Mouse (Mus musculus) embryonic stem cell, embryonic (primary cell): Measurements from ENCODE around the gene Eif4a1.

ENCODE experiments used
- CTCF ChIA-PET, 4 experiments: fragments of 300-600 bp in 2 of 4; fragments of 350-600 bp in 2 of 4; sonication (Branson Sonifier 250); formaldehyde crosslinking; loops; one replicate each; lab custom pipeline; 2022; ENCODE audit warnings: inconsistent platforms in 2 of 4; lab: Charles Lee
- POLR2A ChIA-PET, 4 experiments: fragments of 300-600 bp in 2 of 4; fragments of 350-600 bp in 2 of 4; sonication (Branson Sonifier 250); formaldehyde crosslinking; loops; one replicate each; lab custom pipeline; 2022; ENCODE audit warnings: antibody characterized with exemption in 4 of 4, inconsistent platforms in 1 of 4; lab: Charles Lee

The Eif4a1 gene

DNA sequence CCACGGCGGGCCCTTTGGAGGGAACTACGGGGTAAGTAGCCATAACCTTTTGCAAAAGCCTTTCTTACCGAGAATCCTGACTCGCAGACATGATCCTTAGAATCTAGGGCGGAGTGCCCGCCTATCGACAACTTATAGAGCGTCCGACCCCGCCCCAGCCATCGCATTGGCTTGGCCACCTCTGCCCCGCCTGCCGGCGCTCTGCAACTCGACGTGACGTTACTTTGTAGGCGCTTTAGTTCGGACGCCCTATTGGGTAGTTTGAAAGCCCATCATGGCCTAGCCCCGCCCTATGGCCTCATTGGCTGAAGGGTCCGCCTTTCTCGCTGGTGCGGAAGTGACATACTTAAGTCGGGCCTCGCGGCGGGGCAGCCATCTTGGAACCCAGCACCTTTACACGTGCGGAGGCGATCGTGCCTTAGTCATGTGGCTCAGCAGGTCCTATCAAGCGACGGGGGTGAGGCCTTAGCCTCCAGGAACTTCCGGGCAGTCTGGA, at the start of gene Eif4a1:
Gene Eif4a1, minus strand, starts transcription at position 213 of the 496 bp plus-strand sequence.
- POLR2A ChIA-PET, result interaction anchor here (0.6 to 16.3 kb wide), 34 partner anchors 8 to 325 kb away, joined by 3 to 672 read pairs (median 6); partner anchors contain the start of genes Senp3 (in 4 of the 4), Mpdu1 (in 3 of the 4), Sox15 (in 3 of the 4) and Cd68 (in 1 of the 4)
- CTCF ChIA-PET, result interaction anchor here in 1 of 4 experiments (1.1 kb wide), 1 partner anchor 10 kb away, joined by 3 read pairs; the partner anchor contains the start of gene Senp3

DNA sequence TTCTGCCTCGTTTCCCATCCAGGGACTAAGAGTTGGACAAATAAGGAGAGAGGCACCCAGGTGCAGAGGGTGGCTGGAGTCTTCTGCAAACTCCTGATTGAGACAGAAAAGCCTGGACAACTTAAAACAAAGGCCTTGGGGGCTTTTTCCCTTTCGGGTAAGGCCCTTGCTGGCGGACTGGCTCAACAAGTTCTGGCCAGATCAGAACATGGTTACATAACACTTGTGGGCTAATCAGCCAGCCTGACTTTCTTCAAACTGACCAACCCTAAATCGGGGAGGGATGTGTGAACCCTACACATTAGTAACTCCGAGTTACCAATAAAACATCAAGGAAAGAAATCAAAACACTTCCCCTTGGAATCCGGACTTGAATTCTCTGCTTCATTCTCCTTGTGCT, 48.6 kb upstream of the Eif4a1 start:
- CTCF ChIA-PET, result no interaction called here
- POLR2A ChIA-PET, result interaction anchor here in 3 of 4 experiments (0.7 to 24.5 kb wide), 8 partner anchors 16 to 156 kb away, joined by 3 to 672 read pairs (median 17); partner anchors contain the start of genes Cd68 (in 1 of the 3), Eif4a1 (in 1 of the 3), Fxr2 (in 1 of the 3) and Mpdu1 (in 1 of the 3)

DNA sequence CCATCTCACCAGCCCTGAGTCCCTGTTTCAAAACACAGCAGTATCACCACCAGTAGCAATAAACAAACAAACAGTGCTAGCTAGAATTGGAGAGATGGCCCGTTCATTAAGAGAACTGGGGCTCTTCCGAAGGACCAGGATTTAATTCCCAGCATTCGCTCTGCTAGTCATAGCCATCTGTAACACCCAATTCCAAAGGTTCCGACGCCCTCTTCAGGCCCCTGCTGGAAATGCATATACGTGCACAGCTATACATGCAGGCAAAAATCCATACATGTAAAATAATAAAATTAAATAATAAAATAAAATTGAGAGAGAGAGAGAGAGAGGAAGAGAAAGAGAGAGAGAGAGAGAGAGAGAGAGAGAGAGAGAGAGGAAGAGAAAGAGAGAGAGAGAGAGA, 47.2 kb upstream of the Eif4a1 start:
- CTCF ChIA-PET, result interaction anchor here (0.5 to 12.7 kb wide), 66 partner anchors 8 to 515 kb away, joined by 3 to 155 read pairs (median 5); partner anchors contain the start of genes Sox15 (in 4 of the 4), Fxr2 (in 3 of the 4), Senp3 (in 3 of the 4) and Mpdu1 (in 2 of the 4)
- POLR2A ChIA-PET, result interaction anchor here (0.6 to 24.5 kb wide), 57 partner anchors 9 to 976 kb away, joined by 3 to 672 read pairs (median 4); partner anchors contain the start of genes Cd68 (in 3 of the 4), Senp3 (in 3 of the 4), Sox15 (in 3 of the 4) and Mpdu1 (in 2 of the 4)

DNA sequence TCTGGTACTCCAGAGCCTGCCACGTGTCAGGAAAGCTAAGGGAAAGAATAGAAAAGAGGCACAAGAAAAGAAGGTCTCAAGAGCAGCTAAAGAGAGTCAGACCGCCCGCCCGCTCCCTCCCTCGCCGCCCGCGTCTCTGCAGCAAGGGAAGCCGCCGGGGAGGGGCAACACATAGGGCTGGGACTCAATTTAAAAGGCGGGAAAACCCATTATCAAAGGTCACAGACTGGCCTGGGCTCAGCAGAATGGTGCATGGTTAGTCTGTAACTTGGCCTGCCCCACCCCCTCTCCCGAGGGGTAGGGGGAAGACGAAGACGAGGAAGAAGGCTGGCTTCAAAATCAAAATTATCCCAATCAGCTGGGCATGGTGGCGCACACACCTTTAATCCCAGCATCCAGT, 46.4 kb upstream of the Eif4a1 start:
- ChIA-PET POLR2A (interaction anchor here (0.6 to 24.5 kb wide), 46 partner anchors 8 to 247 kb away, joined by 3 to 672 read pairs (median 4); partner anchors contain the start of genes Sox15 (in 3 of the 4), Cd68 (in 2 of the 4), Fxr2 (in 2 of the 4) and Mpdu1 (in 2 of the 4)), CTCF (interaction anchor here (0.6 to 12.7 kb wide), 40 partner anchors 10 to 640 kb away, joined by 3 to 155 read pairs (median 5); partner anchors contain the start of genes Sox15 (in 4 of the 4), Fxr2 (in 3 of the 4), Senp3 (in 3 of the 4) and Mpdu1 (in 2 of the 4))

DNA sequence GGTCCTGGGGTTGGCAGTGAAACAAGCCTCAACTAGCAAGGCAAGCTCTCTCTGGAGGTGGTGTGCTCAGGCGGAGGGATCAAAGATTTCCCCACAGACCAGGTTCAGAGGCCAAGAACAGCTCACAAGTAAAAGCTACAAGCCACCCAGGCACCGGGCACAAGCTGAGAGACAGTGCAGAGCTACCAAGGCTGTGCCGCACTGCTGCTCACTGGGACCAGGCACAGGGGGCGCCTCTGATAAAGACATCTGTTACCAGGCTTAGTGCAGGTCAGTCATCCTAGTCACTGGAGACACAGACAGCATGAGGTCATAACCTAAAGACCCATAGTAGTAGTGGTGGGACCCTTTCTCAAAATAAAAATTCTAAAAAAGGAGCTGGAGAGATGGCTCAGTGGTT, 44.7 kb upstream of the Eif4a1 start:
- CTCF ChIA-PET, result interaction anchor here (0.5 to 12.7 kb wide), 34 partner anchors 10 to 448 kb away, joined by 3 to 155 read pairs (median 4); partner anchors contain the start of genes Sox15 (in 3 of the 4), Fxr2 (in 2 of the 4), Senp3 (in 2 of the 4) and Tnfsf13 (in 2 of the 4)
- POLR2A ChIA-PET, result interaction anchor here (0.6 to 24.5 kb wide), 55 partner anchors 9 to 263 kb away, joined by 3 to 672 read pairs (median 5); partner anchors contain the start of genes Senp3 (in 4 of the 4), Sox15 (in 3 of the 4), Tnfsf13 (in 3 of the 4) and Trp53 (in 3 of the 4)

DNA sequence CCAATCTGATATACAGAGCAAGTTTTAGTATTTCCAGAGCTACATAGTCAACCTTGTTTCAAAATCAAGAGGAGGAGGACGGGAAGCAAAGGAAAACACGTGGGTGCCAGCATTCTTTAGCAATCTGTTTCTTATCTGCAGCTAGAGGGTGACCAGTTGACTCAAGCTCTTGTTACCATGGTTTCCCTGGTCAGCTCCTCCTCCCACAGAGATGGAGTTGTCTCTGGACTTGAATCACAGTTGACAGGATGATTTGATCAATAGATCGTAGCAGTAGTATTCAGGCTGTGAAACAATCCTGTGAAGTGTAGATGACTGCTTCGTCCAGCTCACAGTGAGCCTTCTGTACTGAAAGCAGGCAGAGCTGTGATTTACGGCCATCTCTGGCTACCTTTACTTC, 43.7 kb upstream of the Eif4a1 start:
- ChIA-PET CTCF (interaction anchor here (0.6 to 12.7 kb wide), 38 partner anchors 9 to 447 kb away, joined by 3 to 155 read pairs (median 4); partner anchors contain the start of genes Senp3 (in 3 of the 4), Fxr2 (in 2 of the 4), Sox15 (in 2 of the 4) and Tnfsf13 (in 2 of the 4)), POLR2A (interaction anchor here (0.5 to 24.5 kb wide), 74 partner anchors 7 to 594 kb away, joined by 3 to 672 read pairs (median 8); partner anchors contain the start of genes Cd68 (in 4 of the 4), Senp3 (in 4 of the 4), Sox15 (in 4 of the 4) and Tnfsf13 (in 3 of the 4))

DNA sequence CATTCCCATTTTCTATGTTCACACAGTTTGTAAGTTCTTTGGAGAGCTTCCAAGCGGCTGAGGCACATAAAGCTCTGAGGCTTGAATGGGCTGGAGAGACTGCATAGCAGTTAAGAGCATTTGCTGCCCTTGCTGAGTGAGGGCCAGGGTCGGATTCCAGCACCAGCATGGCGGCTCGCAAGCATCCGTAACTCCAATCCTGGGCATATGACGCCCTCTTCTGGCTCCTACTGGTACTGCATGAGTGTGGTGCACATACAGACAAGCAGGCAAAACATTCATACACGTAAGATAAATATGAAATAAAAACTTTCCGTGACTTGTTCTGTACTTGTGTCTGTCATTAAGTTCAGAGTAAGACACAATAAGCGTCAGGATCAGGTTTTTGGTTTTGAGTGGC, 43.3 kb upstream of the Eif4a1 start:
- ChIA-PET CTCF (interaction anchor here (0.5 to 12.7 kb wide), 45 partner anchors 9 to 446 kb away, joined by 3 to 155 read pairs (median 4); partner anchors contain the start of genes Fxr2 (in 3 of the 4), Senp3 (in 3 of the 4), Tnfsf13 (in 3 of the 4) and Sox15 (in 2 of the 4)), POLR2A (interaction anchor here (0.5 to 24.5 kb wide), 88 partner anchors 8 to 642 kb away, joined by 3 to 672 read pairs (median 7); partner anchors contain the start of genes Cd68 (in 4 of the 4), Senp3 (in 4 of the 4), Sox15 (in 4 of the 4) and Tnfsf12 (in 3 of the 4))

DNA sequence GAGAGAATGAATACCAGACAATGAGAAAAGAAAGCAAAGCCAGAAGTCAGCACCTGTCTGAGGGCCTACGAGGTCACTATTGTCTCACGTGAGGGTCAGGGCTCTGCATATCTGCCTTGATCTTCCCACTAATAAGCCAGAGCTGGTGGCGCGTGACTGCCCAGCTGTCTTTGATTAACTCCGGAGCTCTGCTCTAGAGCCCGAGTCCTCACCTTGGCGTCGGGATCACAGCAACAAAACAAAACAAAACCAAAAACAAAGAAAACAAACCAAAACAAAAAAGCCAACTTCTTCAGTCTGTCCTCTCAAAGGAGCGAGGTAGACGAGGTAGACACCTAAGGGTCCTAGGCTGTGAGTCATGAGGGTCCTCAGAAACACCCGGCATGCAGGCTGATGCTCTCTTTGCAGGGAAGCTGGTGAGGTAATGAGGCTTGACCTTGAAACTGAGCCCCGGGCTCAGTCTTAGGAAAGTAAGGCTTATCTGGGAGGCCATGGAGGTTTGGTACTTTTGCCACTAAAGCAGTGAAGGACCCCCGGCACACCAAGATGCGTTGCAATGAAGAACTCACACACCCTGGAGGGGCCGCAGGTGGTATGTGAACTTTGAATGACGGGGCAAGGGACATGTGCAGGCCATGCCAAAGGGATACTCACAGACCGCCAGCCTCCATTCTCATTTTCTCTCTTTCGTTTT, 42.6 kb upstream of the Eif4a1 start:
- ChIA-PET CTCF (interaction anchor here (0.5 to 12.7 kb wide), 34 partner anchors 9 to 206 kb away, joined by 3 to 155 read pairs (median 4); partner anchors contain the start of genes Senp3 (in 3 of the 4), Sox15 (in 3 of the 4), Tnfsf13 (in 3 of the 4) and Fxr2 (in 2 of the 4)), POLR2A (interaction anchor here (0.5 to 24.5 kb wide), 101 partner anchors 8 to 642 kb away, joined by 3 to 672 read pairs (median 6); partner anchors contain the start of genes Cd68 (in 4 of the 4), Eif4a1 (in 4 of the 4), Senp3 (in 4 of the 4) and Sox15 (in 4 of the 4))

DNA sequence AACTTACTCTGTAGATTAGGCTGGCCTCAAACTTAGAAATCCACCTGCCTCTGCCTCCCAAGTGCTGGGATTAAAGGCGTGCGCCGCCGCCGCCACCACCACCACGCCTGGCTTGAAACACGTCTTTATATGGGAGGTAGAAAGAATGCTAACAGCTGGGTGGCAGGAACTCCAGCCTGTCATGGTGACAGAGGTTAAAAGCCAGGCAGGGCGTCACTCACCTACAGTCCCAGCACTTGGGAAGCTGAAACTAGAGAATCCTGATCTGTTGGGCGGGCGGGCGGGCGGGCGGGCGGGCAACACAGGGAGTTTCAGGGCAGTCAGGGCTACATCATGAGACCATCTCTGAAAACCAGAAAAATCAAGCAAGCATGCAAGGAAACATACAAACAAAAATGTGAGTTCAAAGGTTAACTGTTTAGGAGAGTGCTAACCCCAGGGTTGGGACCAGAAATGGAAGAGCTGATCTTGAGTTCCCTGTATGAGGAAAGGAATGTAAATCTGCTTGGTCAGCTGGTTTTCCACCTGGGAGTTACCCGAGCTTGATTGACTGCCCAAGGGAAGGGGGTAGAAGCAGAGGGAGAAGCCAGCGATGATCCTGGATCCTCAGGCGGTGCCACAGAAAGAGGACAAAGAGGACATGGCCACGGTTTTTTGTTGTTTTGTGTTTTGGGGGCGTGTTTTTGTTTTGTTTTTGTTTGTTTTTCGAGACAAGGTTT, 40.9 kb upstream of the Eif4a1 start:
- CTCF ChIA-PET, result interaction anchor here (0.6 to 12.7 kb wide), 18 partner anchors 10 to 166 kb away, joined by 3 to 155 read pairs (median 5); partner anchors contain the start of genes Senp3 (in 2 of the 4), Sox15 (in 2 of the 4), Cd68 (in 1 of the 4) and Fxr2 (in 1 of the 4)

DNA sequence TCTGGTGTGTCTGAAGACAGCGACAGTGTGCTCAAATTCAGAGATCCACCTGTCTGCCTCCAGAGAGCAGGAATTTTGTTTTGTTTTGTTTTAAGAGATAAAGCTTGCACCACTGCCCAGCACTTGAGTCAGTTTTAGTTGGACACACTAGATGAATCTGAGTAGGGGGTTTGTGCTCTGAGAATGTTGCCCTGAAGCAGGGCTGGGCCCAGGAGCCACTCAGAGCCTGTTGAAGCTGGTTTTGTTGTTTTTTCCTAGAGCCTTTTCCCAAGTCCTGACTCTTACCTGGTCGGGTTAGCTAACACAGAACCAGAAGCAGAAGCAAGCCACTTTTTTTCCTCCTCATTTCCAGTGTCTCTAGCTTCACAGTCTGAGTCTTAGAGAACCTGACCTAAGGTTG, 38.9 kb upstream of the Eif4a1 start:
- ChIA-PET CTCF (interaction anchor here in 3 of 4 experiments (0.8 to 12.7 kb wide), 8 partner anchors 9 to 55 kb away, joined by 3 to 155 read pairs (median 4); partner anchors contain the start of genes Senp3 (in 2 of the 3), Sox15 (in 1 of the 3) and Tnfsf13 (in 1 of the 3)), POLR2A (interaction anchor here (0.7 to 24.5 kb wide), 50 partner anchors 5 to 578 kb away, joined by 3 to 672 read pairs (median 5); partner anchors contain the start of genes Cd68 (in 4 of the 4), Senp3 (in 3 of the 4), Sox15 (in 3 of the 4) and Trp53 (in 3 of the 4))

More for the DNA sequence above, 40.9 kb upstream of the Eif4a1 start:
- POLR2A ChIA-PET, result interaction anchor here (0.6 to 24.5 kb wide), 78 partner anchors 7 to 389 kb away, joined by 3 to 672 read pairs (median 5); partner anchors contain the start of genes Senp3 (in 4 of the 4), Cd68 (in 3 of the 4), Sox15 (in 3 of the 4) and Tnfsf13 (in 3 of the 4)

DNA sequence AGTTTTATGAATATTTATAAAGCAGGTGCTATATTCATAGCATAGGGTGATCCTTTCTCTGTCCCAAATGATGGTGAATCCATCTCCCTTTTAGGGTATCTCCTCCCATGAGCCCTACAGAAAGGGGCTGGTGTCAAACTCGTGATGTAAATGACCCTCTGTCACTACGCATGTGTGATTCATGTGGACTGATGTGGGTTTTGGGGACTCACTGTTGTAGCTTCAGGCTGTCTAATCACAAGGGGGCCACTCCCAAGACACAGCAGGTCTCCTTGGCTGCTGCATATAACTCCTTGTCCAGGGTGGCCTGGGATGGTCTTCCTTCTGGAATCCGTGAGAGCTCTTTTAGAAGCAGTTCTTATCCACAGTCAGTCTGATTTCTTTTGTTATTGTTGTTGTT, 38.2 kb upstream of the Eif4a1 start:
- POLR2A ChIA-PET, result interaction anchor here (0.5 to 24.5 kb wide), 53 partner anchors 6 to 577 kb away, joined by 3 to 672 read pairs (median 4); partner anchors contain the start of genes Cd68 (in 4 of the 4), Senp3 (in 3 of the 4), Sox15 (in 3 of the 4) and Tnfsf12 (in 3 of the 4)
- CTCF ChIA-PET, result interaction anchor here in 3 of 4 experiments (0.6 to 12.7 kb wide), 7 partner anchors 10 to 55 kb away, joined by 3 to 155 read pairs (median 8); partner anchors contain the start of genes Senp3 (in 2 of the 3), Sox15 (in 2 of the 3) and Tnfsf13 (in 1 of the 3)

DNA sequence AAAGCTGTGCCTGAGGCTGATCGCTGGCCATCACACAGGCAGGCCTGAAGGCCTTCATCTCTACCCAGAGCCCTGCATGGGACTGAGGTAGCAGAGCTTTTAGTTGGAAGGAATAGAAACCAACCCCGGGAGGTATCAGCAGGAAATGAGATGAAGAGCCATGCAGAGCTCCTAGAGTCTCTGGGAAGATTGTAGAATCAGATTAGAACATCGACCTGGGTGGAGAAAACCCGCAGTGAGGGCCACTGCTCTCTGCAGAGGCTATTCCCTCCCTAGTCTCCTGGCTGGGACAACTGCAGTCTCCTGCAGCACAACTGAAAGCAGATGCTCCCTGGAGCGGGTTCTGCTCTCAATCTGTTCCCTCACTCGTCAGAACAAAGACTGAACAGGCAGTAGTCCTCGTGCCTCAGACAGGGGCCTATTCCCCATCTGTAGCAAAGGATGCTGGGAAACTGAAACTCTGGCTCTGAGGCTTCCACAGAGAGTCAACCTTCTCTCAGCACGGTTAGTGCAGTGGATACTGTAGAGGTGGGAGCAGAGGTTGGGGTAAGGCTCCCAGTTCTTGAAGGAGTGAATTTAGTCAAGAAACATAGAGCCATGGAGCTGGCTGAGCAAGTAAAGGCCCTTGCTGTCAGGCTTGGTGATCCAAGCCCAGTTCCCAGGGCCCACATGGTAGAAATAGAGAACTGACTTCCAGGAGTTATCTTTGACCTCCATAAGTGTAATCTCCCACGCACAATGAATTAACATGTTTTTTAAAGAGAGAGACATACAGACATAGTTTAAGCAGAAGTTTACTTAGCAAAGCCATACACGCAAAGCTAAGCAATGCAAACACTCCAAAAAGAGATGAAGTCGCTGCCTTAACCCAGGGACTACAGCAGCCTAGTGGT, 37.6 kb upstream of the Eif4a1 start:
- ChIA-PET POLR2A (interaction anchor here (0.5 to 24.5 kb wide), 63 partner anchors 6 to 576 kb away, joined by 3 to 672 read pairs (median 4); partner anchors contain the start of genes Cd68 (in 4 of the 4), Senp3 (in 3 of the 4), Sox15 (in 3 of the 4) and Tnfsf12 (in 3 of the 4)), CTCF (interaction anchor here in 3 of 4 experiments (0.6 to 12.7 kb wide), 10 partner anchors 10 to 77 kb away, joined by 3 to 155 read pairs (median 8); partner anchors contain the start of genes Senp3 (in 2 of the 3), Sox15 (in 2 of the 3), Fxr2 (in 1 of the 3) and Tnfsf13 (in 1 of the 3))

DNA sequence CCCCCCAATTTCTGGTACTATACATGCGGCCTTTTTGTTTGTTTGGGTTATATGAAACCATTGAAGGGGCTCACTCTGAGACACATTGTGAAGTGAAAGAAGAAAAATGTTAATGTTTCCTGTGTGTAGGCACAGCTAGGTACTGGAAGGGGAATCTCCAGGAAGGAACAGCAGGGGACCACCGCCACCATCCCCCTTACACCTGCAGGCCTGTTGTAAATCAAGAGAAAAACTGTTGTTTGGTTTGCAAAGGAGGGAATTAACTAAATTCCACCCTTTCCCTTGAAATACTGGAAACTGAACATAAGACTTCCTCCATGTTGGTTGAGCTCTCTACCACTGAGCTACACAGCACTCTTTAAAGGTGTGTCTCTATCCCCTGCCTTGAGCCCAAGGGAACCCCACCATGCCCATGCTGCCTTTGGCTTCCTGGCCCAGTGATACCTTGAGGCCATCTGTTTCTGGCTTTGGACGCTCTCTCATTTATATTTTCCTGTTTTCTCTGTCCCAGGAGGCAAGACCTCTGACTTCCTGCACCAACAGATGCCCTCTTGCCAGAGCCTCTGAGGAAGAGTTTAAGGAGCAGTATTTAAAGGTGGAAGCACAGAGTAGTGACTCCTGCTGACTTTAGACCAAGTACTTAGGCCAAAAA, 36.5 kb upstream of the Eif4a1 start:
- POLR2A ChIA-PET, result interaction anchor here (0.6 to 24.5 kb wide), 60 partner anchors 7 to 385 kb away, joined by 3 to 672 read pairs (median 5); partner anchors contain the start of genes Cd68 (in 3 of the 4), Sat2 (in 3 of the 4), Senp3 (in 3 of the 4) and Cntrob (in 2 of the 4)
- CTCF ChIA-PET, result interaction anchor here in 3 of 4 experiments (0.5 to 12.7 kb wide), 10 partner anchors 10 to 313 kb away, joined by 3 to 155 read pairs (median 6); partner anchors contain the start of genes Sox15 (in 2 of the 3), Fxr2 (in 1 of the 3), Senp3 (in 1 of the 3) and Tnfsf13 (in 1 of the 3)
